In the genomic region with DNA sequence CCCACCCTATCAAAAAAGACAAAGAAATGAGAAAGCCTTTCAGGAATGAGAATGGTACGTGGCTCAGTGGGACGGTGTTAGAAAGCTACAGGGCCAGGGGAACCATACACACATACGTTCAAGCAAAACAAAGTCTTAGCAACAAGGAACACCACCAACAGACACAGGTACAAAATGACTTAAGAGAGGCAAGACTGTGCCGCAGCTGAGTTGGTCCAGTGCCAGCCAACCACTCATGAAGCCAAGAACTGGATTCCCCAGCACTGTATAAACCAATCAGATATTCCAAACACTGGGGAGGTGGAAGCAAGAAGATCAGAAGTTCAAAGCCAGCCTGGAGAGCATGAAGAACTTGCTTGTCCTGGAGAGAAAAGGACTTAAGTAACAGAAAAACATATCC, we compare ENCODE assay signal across 23 mouse cellular contexts. TPM values are rescaled to one million over a fixed set of nuclear protein-coding genes. Genes with fewer than 3 reads are reported as not detected.
A peak's percentile ranks its signal among the peaks of the same experiment; 100 is the strongest.
DNase-seq lines count a peak whose midpoint lies in the region; ATAC-seq lines count a peak whose summit lies in the region.
"Had no signal": no experiment of that assay in that cellular context is flagged by ENCODE, and none has a peak within 500 bp of the region (broad histone marks: within the 10 kb centered on the region; RNA-seq: fewer than 3 reads in every experiment).

No protein-coding gene starts in this region.

- H3K9ac ChIP-seq in liver, embryonic 15.5 days, result no peak overlapping the region
- H3K9ac ChIP-seq in kidney, embryonic 14.5 days (ENCODE audit: low read depth, low read length), result no peak overlapping the region
- H3K9ac ChIP-seq: limb, embryonic 12.5 days; midbrain, embryonic 15.5 days; neural tube, embryonic 13.5 days; stomach, embryonic 15.5 days had no signal

- no peak for ATAC-seq in liver, embryonic 15.5 days (ENCODE audit: insufficient read depth)
- ATAC-seq in kidney, embryonic 14.5 days (ENCODE audit: low FRiP score, low TSS enrichment), result no peak
- ATAC-seq: forebrain, embryonic 14.5 days; hindbrain, embryonic 16.5 days; intestine, embryonic 16.5 days; midbrain, embryonic 15.5 days; Patski had no signal

- H3K36me3 ChIP-seq in liver, embryonic 15.5 days (replicated peaks), result peaks cover 47% of the 10 kb centered on the region
- H3K36me3 ChIP-seq in kidney, embryonic 14.5 days (ENCODE audit: control insufficient read depth, insufficient read depth, low read length), result no peaks in the 10 kb centered on the region
- H3K36me3 ChIP-seq: midbrain, embryonic 15.5 days; neural tube, embryonic 13.5 days; stomach, embryonic 15.5 days had no signal

- H3K27ac ChIP-seq in liver, embryonic 15.5 days (replicated peaks), result 0 out of 2 replicates have a peak overlapping the region, but pooled peaks have one; percentile 2
- H3K27ac ChIP-seq in kidney, embryonic 14.5 days (ENCODE audit: low read depth, low read length), result no peak overlapping the region
- H3K27ac ChIP-seq: heart, embryonic 10.5 days; hindbrain, embryonic 10.5 days; limb, embryonic 12.5 days; midbrain, embryonic 15.5 days; neural tube, embryonic 13.5 days; stomach, embryonic 15.5 days had no signal

- H3K4me1 ChIP-seq in liver, embryonic 15.5 days (replicated peaks), result peaks cover 93% of the 10 kb centered on the region
- H3K4me1 ChIP-seq in kidney, embryonic 14.5 days (ENCODE audit: control insufficient read depth, insufficient read depth, low read length), result peaks cover 34% of the 10 kb centered on the region; the same call in 1 of the 2 replicates

- H3K4me3 ChIP-seq in liver, embryonic 15.5 days (replicated peaks), result no peak overlapping the region
- H3K4me3 ChIP-seq in kidney, embryonic 14.5 days (ENCODE audit: low read length), result no peak overlapping the region
- H3K4me3 ChIP-seq: heart, embryonic 10.5 days; hindbrain, embryonic 10.5 days; limb, embryonic 12.5 days; midbrain, embryonic 15.5 days; neural tube, embryonic 13.5 days; stomach, embryonic 15.5 days had no signal

- no peaks in the 10 kb centered on the region for H3K27me3 ChIP-seq in liver, embryonic 15.5 days
- no peaks in the 10 kb centered on the region for H3K27me3 ChIP-seq in kidney, embryonic 14.5 days (ENCODE audit: control insufficient read depth, insufficient read depth, low read length)
- H3K27me3 ChIP-seq: limb, embryonic 12.5 days; midbrain, embryonic 15.5 days; neural tube, embryonic 13.5 days; Patski; stomach, embryonic 15.5 days had no signal

- H3K9me3 ChIP-seq in liver, embryonic 15.5 days (replicated peaks), result no peaks in the 10 kb centered on the region
- no peaks in the 10 kb centered on the region for H3K9me3 ChIP-seq in kidney, embryonic 14.5 days (ENCODE audit: control insufficient read depth, low read length)
- H3K9me3 ChIP-seq: heart, embryonic 10.5 days; hindbrain, embryonic 10.5 days; limb, embryonic 12.5 days; midbrain, embryonic 15.5 days; neural tube, embryonic 13.5 days; stomach, embryonic 15.5 days had no signal

- peak; percentile 49 to 50 for DNase-seq in cerebellum, postnatal 14 days
- no peak for DNase-seq in cerebellum, postnatal 4 days (ENCODE audit: low spot score in 2 of 2)
- DNase-seq in liver, result no peak
- DNase-seq in NIH3T3 (ENCODE audit: low read depth), result peak; percentile 39
- peak; percentile 50 for DNase-seq in naive thymus-derived CD4-positive, alpha-beta T cell, adult 2 months (ENCODE audit: low read depth)
- DNase-seq: adrenal gland, adult 2 months; heart, postnatal 10 days; kidney, adult 9 months; lung, postnatal 4 days; retina, postnatal 1 day; thymus, postnatal 25 days had no signal

- 85% methylated on average over 4 of the region's 4 CpGs for WGBS in liver, embryonic 15.5 days (ENCODE audit: insufficient replicate concordance)
- 85% methylated on average over 4 of the region's 4 CpGs for WGBS in kidney, embryonic 14.5 days

- 0 out of 2 replicates have a peak overlapping the region, but pooled peaks have one; percentile 6 for H3K4me2 ChIP-seq in liver, embryonic 15.5 days
- H3K4me2 ChIP-seq in kidney, embryonic 14.5 days (replicated peaks; ENCODE audit: low read depth, low read length), result no peak overlapping the region
- H3K4me2 ChIP-seq: limb, embryonic 12.5 days; midbrain, embryonic 15.5 days; neural tube, embryonic 13.5 days; stomach, embryonic 15.5 days had no signal

RNA-seq across cellular contexts. Expression of gene Stk24, which starts 5.9 kb away (rescaled TPM):
- polyA plus RNA-seq in liver, embryonic 15.5 days (2015; fragmentation: Nextera tagmentation; extraction: Ambion mirVana), result 27.0 and 29.3 TPM in 2 replicates
- 24.2 and 51.5 TPM in 2 replicates for polyA plus RNA-seq in kidney, embryonic 14.5 days (2014; fragmentation: Nextera tagmentation; extraction: Ambion mirVana)

Comparison
In these comparisons a context has a peak if more than half of its experiments do, and no peak if none do; other contexts are left out.
1. DNase-seq: peak in cerebellum, postnatal 14 days (2 of 2), NIH3T3 (single experiment) and naive thymus-derived CD4-positive, alpha-beta T cell, adult 2 months (single experiment); none in cerebellum, postnatal 4 days (0 of 2) and liver (single experiment).